Mouse (Mus musculus) gonadal fat pad, adult 2 months (tissue): ENCODE data around the gene 1600012H06Rik. TPM values are rescaled to one million over a fixed set of nuclear protein-coding genes. Genes with fewer than 3 reads are reported as not detected.
"Not testable (repeated sequence)": the region's sequence is repeated elsewhere in the genome, so short reads cannot be mapped to it uniquely, and the experiment has no call there.

Source experiments
- DNase-seq: peaks from one replicate; pipeline ENCODE4 v3.0.0-alpha.2; 2012; ENCODE audit warnings: low read depth
- polyA plus RNA-seq: library from polyadenylated mRNA; depleted of rRNA; stranded (reverse); fragments of >200 nt; gene quantifications from 2 replicates; pipeline ENCODE4 v1.2.3, GENCODE M21; 2012

1600012H06Rik gene
- polyA plus RNA-seq, 1 experiment: 19.6 TPM

GRCm38 (mm10) chr17:14944551-14944950 is 1.6 kb downstream of the 1600012H06Rik start:
- no peak for DNase-seq

GRCm38 (mm10) chr17:14949161-14949827 is 6.3 kb downstream of the 1600012H06Rik start:
- DNase-seq: no peak

- no peak for DNase-seq
These were observed 10.5 kb downstream of the 1600012H06Rik start for GRCm38 (mm10) chr17:14953452-14953851.

GRCm38 (mm10) chr17:14958686-14959327 is 15.8 kb downstream of the 1600012H06Rik start:
- no peak for DNase-seq

- no peak for DNase-seq
These were observed 17.0 kb downstream of the 1600012H06Rik start for GRCm38 (mm10) chr17:14959979-14960378.

- no peak for DNase-seq
These were observed 17.5 kb downstream of the 1600012H06Rik start for GRCm38 (mm10) chr17:14960520-14960919.

- not testable (repeated sequence) for DNase-seq
These were observed 18.1 kb downstream of the 1600012H06Rik start, which contains the start of gene Phf10 for GRCm38 (mm10) chr17:14960951-14961556. Gene Phf10 (minus strand): TSS chr17:14961273.

- not testable (repeated sequence) for DNase-seq
These were observed 18.7 kb downstream of the 1600012H06Rik start for GRCm38 (mm10) chr17:14961557-14962154.

GRCm38 (mm10) chr17:14968373-14968913 is 25.5 kb downstream of the 1600012H06Rik start:
- not testable (repeated sequence) for DNase-seq

GRCm38 (mm10) chr17:14977718-14978361 is 34.9 kb downstream of the 1600012H06Rik start:
- DNase-seq: not testable (repeated sequence)

- not testable (repeated sequence) for DNase-seq
These were observed 35.5 kb downstream of the 1600012H06Rik start, which contains the start of the genes 9030025P20Rik and Gm3417 for GRCm38 (mm10) chr17:14978362-14979038. Gene 9030025P20Rik (plus strand): TSS chr17:14978468. Gene Gm3417 (minus strand): TSS chr17:14978790.

- not testable (repeated sequence) for DNase-seq
These were observed 47.2 kb downstream of the 1600012H06Rik start for GRCm38 (mm10) chr17:14990116-14990702.

- not testable (repeated sequence) for DNase-seq
These were observed 49.6 kb downstream of the 1600012H06Rik start for GRCm38 (mm10) chr17:14992522-14993138.

- DNase-seq: not testable (repeated sequence)
These were observed 50.3 kb downstream of the 1600012H06Rik start for GRCm38 (mm10) chr17:14993139-14993832.

GRCm38 (mm10) chr17:14994140-14994539 is 51.2 kb downstream of the 1600012H06Rik start:
- not testable (repeated sequence) for DNase-seq

GRCm38 (mm10) chr17:15000047-15000446 is 57.1 kb downstream of the 1600012H06Rik start:
- not testable (repeated sequence) for DNase-seq

- not testable (repeated sequence) for DNase-seq
These were observed 66.1 kb downstream of the 1600012H06Rik start for GRCm38 (mm10) chr17:15009088-15009487.
